Mouse (Mus musculus): ENCODE results near the gene Ppp1r35.

The Ppp1r35 gene

DNA sequence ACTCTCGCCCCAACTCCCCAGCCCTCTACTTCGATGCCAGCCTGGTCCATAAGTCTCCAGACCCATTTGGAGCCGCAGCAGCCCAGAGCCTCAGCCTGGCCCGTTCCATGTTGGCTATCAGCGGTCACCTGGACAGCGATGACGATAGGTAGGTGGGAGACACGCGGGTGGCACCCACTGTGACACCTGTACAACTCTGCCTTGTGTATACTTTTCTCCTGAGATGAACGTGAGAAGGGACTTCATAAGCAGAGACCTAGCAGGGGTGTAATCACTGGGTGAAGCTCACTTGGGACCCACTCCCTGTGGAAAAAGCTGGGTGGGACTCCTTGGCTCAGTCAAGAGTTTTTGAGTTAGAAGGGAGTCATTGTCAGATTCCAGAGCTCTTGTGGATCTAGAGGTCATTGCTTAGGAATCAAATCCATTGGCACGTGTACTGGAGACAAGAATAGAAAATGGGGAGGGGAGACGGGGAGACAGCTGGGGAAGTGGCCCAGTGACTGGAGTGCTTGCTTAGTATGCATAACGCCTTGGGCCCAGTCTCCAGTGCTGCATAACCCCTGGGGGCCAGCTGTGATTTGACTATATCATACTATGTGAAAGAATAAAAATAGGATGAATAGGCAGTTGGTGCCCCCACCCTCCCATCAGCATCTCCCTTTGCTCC is 27.3 kb upstream of the Ppp1r35 start:
- DNase-seq (ENCODE audit: low spot score): no peak

DNA sequence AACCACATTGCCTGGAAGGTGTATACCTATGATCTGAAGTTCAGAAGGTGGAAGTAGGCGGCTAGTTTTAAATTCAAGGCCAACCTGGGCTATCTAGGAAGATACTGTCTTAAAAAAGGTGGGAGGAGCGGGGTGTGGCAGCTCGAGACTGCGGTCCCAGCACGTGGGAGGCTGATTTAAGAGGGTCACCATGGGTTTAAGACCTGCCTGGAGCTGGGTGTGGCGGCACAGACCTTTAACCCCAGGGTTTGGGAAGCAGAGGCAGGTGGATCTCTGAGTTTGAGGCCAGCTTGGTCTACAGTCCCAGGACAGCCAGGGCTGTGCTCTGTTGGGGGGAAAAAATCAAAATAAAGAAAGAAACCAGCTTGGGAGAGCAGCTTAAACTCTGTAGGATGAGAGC is 26.7 kb upstream of the Ppp1r35 start:
- no peak for DNase-seq (ENCODE audit: low spot score)

DNA sequence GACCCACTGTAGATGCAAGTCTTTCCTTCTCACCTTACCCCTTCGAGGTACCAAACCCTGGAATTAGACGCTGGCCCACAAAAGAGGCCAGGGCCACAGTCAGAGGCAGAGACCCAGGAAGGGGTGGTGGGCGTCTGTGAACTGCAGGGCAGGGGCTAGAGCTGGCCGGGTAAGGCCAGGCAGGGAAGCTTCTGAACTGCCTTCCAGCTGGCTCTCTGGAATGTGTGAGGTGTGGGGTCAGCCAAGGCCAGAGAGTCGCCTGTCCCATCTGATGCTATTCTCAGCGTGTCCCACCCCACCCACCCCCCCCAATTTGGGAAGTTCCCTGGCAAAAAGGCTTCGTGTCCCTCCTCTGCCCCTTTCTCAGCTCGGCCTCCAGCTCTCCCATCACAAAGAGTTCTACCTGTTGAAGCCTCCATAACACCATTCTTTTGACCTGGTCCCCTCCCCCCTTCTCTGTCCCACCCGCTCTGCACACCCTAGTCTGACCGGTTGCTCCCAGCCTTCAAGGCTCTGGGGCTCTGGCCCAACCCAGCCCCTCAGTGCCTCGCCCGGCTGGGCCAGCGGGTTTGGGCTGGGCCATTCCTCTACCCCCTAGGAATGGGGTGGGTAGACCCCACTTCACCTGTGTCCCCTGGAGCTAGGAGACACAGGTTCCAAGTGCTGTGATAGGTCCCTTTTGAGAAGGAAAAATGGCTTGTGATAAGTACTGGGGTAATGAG is 25.4 kb upstream of the Ppp1r35 start:
- no peak for DNase-seq (ENCODE audit: low spot score)

DNA sequence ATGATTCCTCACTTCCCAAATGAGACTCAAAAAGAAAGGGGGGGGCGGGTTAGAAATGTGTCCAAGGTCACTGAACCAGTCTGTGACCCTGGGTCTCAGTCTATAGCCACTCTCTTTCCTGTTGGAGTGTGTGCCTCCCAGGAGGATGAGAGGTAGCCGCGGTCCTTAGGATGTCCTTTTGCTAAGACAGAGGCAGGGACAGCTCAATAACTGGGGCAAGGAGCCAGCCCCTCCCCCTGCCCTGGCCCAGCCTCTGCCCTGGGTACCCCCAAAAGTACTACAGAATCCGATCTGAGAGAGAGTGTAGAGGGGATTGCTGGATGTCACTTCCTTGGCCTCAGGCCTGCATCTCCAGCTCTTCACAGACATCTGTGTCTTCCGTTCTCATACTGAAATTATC is 23.2 kb upstream of the Ppp1r35 start:
- DNase-seq (ENCODE audit: low spot score): no peak

DNA sequence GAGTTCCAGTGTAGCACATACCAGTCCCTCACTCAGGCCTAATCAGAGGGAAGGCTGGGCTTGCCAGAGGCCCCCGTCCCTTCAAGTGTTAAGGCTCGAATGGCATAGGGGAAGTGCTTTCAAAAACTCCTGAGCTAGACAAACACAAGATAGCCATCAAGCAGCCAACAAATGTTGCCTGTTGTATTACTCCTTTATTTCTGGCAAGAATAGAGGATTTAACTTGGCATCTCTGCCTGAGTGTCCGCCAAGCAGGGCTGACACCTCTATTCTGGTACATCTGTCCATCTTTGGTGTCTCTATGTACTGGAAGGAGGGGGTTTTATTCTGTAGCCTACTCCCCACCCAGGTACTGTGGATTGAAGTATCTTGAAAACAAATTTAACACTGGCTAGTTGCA is 22.5 kb upstream of the Ppp1r35 start:
- DNase-seq (ENCODE audit: low spot score): no peak

DNA sequence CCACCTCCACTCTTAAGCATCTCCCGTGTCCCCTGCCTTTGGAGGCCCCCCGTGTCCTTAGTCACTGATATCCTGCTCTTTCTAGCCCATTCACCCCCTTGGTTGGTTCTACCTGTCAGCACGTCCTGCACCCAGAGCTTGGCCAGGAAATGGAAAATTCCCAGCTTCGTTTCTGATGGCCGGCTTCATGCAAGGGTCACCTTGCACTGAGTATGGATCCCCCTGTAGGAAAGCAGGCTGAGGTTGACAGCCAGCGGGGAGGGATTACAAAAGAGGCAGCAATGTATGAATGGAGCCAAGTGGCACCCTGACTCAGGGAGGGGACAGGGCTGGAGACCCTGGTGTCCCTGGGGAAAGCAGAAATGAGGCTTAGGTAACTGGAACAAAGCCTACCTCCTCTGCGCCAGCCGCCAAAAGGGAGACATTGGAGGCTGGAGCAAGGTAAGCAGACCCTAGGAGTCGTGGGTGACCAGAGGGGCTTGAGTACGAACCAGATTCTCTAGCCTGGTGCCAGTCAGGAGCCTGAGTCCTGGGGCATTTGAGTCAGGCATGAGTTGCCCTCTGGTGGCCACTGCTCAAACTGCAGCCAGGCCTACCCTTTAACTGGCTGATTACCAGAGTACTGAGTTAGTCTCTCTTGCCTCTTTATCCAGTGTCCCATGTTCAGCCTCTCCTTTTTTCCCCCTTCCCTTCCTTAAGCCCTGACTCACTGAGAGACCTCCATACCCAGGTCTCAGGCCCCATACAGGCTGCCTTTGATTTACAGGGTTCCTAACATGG is 21.6 kb upstream of the Ppp1r35 start:
- peak; percentile 89 for DNase-seq (ENCODE audit: low spot score)

DNA sequence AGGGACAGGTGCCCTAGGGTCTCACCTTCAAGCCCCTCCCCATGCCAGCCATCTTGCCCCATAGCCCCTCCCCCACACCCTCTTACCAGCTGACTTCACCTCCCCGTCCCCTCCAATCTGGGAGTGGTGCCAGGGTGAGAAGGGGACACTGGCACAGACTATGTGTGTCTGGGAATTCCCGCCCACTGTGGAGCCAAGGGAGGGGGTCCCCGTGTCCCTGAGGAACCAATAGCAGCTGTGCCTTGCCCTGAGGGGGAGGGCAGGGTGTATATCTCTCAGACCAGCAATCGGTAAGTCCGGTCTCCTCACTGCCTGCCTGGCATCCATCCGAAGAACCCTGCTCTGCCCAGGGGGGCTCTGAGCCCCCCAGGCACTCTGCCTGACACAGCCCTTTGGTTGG is 20.8 kb upstream of the Ppp1r35 start:
- DNase-seq (ENCODE audit: low spot score): no peak

DNA sequence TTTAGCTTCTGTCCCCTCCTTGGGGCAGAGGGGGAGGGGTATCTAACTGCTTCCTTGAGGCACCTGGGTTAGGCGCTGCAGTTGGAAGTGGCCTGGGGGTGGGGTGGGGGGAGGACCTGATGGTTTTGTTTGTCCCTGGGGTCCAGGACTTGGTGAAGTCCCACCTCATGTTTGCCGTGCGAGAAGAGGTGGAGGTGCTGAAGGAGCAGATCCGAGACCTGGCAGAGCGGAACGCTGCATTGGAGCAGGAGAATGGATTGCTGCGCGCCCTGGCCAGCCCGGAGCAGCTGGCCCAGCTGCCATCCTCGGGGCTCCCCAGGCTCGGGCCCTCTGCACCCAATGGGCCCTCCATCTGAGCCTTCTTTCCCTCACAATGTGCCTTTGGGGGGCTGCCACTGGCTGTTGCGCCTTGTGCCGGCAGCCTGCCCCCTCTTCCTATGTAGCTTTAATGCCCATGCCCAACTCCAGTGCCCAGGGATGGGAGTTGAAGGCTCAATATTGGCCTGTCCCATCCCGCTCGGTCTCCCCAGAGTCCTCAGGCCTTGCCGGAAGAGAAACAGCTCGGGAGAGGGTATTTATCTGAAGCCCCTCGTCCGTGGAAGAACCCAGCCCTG is 19.6 kb upstream of the Ppp1r35 start:
- no peak for DNase-seq (ENCODE audit: low spot score)

DNA sequence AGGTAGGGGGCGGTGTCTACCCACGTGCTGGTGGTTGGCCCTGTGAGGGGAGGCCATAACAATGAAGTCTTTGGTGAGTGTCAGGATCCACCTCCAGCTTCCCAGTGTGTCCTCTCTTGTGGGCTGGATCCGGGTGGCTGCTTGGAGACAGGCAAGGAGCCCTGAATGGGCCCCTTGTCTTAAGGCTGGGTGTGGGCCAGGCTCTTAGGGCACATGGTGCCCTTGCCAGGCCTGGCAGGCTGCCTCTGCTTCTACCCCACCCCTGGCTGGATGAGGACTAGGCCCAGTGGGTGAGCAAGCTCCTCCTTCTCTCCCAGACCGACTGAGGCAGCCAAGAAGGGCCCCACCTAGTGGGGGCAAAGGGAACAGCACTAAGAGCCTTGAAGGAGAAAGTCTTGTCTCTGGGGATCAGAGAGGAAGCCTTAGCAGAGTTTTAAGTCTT is 18.7 kb upstream of the Ppp1r35 start:
- peak; percentile 68 for DNase-seq (ENCODE audit: low spot score)

DNA sequence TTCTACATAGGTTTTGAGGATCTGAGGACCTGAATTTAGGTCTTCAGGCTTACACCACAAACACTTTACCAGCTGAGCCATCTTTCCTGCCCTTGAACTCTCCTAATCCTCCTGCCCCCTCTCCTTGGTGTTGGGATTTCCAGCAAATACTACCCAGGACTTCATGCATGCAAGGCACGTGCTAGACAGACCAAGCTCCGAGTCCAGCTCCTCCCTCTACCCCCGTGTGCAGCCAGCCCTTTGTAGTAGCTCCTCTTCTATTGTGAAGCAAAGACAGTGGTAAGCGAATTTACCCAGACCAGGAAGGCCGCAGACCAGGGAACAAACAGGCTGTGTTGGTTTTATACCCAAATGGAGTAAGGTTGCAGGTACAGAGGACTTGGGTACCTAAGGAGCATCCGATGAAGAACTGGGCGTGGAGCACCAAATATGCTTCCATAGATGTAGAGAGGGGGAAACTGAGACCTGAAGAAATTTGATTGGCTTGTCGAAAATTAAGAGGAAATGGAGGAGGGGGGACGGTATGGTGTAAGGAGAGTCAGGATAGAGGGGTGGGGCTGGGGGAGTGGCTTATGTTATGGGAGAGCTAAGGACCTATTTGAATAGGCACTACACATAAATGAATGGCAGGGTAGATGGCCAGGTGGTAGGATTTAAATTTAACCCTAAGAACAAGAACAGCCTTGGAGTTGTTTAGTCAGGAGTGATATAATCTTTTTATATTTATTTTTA is 13.9 kb upstream of the Ppp1r35 start:
- DNase-seq (ENCODE audit: low spot score): no peak

DNA sequence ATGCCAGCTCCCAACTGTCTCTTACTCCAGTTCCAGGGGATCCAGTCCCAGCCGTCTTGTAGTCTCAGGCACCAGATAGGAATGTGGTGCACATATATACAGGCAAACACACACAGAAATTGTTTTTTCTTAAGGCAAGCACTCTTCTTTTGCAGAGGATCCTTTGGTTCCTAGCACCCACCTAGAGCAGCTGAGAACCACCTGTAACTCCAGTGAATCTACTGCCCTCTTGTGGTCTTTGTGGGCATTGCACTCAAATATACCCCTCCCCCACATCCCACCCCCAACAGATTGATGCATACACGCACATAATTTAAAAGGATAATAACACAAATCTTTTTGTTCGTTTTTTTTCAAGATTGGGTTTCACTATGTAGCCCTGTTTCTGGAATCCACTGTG is 12.4 kb upstream of the Ppp1r35 start:
- DNase-seq (ENCODE audit: low spot score): no peak

DNA sequence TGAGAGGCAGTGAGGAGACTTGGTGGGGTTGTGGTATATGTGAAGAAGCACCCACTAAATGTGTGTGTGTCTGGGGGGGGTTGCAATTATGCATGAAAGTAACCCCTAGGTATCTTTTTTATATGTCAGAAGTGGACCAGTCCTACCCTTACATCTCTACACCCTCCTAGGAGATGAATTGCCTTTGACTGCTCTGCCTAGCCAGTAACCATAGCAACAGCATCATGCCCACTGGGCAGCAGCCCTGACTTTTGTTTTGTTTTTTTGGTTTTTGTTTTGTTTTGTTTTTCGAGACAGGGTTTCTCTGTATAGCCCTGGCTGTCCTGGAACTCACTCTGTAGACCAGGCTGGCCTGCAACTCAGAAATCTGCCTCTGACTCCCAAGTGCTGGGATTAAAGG is 10.2 kb upstream of the Ppp1r35 start:
- DNase-seq (ENCODE audit: low spot score): no peak

DNA sequence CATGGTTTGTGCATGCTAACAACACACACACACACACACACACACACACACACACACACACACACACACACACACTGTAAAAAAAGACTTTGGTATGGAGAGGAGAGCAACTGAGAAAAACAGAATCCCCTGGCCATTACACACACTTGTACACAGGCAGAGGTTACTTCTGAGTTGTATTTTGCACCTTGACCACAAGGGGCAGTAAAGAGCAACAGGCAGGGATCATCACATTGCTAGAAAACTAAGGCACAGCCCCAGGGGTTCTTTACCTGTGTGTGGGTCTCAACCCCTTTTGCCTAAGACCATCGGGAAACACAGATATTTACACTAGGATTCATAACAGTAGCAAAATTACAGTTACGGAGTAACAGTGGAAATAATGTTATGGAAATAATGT is 7.9 kb upstream of the Ppp1r35 start:
- peak; percentile 82 for DNase-seq (ENCODE audit: low spot score)

DNA sequence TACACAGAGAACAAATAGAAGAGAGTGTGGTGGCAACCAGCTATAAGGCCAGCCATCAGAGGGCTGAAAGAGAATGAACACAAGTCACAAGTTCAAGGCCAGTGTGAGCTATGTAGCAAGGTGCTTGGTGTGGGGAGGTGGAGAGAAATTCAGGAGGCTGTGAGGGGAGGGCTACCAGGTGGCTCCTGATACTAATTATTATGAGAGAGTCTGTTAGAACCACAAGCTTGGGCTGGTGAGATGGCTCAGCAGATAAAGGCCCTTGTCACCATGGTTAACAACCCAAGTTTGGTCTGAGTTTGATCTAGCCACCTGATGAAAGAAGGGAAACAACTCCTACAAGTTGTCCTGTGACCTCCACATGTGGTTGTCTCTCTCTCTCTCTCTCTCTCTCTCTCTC is 5.9 kb upstream of the Ppp1r35 start:
- DNase-seq (ENCODE audit: low spot score): no peak

DNA sequence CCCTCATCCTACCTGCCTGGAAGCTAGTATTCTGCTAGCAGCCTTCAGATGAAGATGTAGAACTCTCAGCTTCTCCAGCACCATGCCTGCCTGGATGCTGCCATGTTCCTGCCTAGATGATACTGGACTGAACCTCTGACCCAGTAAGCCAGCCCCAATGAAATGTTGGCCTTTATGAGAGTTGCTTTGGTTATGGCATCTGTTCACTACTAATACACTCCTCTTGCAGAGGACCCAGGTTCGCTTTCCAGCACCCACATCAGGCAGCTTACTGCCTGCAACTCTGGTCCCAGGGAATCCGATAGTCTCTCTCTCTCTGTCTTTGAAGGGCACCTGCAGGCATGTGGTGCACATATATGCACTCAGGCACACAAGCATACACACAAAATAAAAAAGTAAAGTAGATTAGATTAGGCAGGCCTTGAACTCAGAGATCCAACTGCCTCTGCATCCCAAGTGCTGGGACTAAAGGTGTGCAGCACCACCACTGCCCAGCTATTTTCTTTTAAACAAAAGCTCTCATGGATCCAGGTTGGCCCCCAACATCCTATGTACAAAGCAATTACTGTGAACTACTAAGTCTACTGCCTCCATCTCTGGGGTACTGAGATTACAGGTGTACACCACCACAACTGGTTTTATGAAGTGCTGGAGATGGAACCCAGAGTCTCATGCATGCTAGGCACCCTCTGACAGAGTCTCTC is 2.9 kb upstream of the Ppp1r35 start:
- no peak for DNase-seq (ENCODE audit: low spot score)

DNA sequence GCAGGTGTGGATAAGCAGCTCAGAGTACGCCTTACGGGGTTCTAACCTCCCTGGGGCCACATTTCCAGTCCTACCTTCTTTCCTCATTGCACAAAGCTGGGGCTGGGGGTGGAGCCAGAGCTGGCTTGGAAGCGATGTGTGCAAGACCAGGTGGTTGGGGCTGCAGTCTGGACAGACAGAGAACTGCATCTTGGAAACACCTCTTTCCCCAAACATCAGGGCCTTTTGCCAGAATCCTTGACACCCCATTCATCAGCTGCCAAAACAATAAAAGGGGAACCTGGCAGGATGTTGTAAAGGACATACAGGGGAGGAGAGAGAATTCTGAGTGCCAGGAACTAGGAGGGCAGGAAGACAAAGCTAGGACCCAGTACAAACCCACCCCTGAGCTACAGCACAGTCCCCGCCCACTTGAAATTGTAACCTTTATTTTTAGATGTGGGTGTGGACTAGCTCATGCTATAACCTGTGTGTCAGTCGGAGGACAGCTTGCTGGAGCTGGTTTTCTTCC is 2.2 kb upstream of the Ppp1r35 start:
- no peak for DNase-seq (ENCODE audit: low spot score)

DNA sequence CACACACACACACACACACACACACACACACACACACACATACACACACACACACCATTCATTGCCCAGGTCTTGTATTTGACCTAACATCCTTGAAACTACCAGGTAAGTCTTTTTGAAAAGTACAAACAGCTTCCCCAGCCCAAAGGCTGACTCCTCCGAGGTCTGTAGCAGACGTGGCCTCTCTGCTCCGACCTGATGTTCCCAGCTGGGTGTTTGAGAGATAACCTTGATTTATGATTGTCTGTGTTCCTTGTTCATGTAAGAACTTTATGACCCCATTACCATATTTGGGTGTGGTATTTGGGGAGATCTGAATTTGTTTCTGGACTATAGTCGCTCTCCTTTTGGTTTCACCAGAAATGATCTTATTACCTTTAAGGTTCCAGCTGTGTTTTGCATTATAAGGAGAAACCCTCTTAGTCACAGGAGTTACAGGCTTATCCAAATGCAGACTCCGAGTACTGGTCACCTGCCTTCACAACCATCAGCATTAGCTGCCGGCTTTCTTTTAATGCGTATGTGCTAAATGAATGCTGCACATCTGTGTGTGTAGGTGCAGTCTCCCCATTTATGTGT is 1.3 kb upstream of the Ppp1r35 start:
- no peak for DNase-seq (ENCODE audit: low spot score)

DNA sequence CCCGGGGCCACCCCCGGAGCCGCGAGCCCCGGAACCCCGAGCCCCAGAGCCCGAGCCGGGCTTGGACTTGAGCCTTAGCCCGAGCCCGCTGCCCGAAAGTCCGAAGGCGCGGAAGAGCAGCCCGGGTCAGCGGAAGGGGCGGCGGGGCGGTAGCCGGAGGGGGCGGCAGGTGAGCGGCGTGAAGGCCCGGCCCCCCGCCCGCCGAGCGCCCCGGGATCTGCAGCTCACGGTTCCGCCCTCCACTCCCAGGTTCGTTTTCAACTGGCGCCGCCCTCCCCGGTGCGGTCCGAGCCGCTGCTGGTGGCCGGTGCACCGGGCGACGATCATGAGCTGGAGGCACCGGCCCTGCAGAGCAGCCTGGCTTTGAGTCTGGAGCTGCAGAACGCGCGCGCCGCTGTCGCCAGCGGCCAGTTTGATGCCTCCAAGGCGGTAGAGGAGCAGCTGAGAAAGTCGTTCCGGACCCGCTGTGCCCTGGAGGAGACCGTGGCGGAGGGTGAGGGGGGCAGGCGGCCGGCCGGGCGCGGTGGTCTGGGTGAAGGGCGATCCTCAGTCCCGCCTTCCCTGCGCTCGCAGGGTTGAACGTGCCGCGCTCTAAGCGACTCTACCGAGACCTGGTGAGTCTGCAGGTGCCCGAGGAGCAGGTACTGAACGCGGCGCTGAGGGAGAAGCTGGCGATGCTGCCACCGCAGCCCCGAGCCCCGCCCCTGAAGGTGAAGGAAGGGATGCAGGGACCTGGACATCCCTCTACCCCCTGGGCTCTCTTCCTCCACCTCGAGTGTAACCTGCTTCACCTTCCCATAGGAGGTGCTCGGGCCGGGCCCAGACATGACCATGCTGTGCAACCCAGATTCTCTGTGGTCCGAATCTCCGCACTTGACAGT is 644 bp downstream of the Ppp1r35 start:
- peak; percentile 50 for DNase-seq (ENCODE audit: low spot score)

DNA sequence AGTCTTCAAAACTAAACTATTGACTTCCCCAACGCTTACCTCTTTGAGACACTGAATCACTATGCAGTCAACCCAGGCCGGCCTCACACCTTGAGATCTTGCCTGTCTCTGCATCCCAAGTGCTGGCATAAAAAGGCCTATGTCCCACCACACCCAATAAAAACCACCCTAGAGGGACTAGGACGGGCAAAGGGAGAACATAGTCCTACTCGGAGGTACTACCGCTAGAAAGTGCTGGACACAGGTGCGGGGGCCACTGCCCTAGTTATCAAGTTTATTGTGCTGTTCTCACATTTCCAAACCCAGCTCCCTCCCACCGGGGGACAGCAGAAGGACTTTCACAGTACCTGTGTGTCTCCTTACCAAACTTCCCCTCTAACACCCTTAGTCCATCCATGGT is 3.0 kb downstream of the Ppp1r35 start:
- DNase-seq (ENCODE audit: low spot score): no peak

Data from embryo, embryonic 10 days (tissue).